Mouse (Mus musculus): ENCODE results near the gene Rps26. TPM values are rescaled to one million over a fixed set of nuclear protein-coding genes. Genes with fewer than 3 reads are reported as not detected.
"Not testable (repeated sequence)": the region's sequence is repeated elsewhere in the genome, so short reads cannot be mapped to it uniquely, and the experiment has no call there.

Rps26 gene
- total RNA-seq, 4 experiments from 2014 or later = 129 to 288 (median 207) TPM

- no peak for DNase-seq (ENCODE audit: low spot score in 2 of 2)
Observed at GRCm38 (mm10) chr10:128641871-128642270, 15.3 kb upstream of the Rps26 start.

GRCm38 (mm10) chr10:128640891-128641290 is 14.3 kb upstream of the Rps26 start:
- DNase-seq (ENCODE audit: low spot score in 2 of 2) = no peak

- no peak for DNase-seq (ENCODE audit: low spot score in 2 of 2)
Observed at GRCm38 (mm10) chr10:128639999-128640398, 13.5 kb upstream of the Rps26 start.

GRCm38 (mm10) chr10:128637011-128637410 is 10.5 kb upstream of the Rps26 start:
- no peak for DNase-seq (ENCODE audit: low spot score in 2 of 2)

GRCm38 (mm10) chr10:128636561-128636960 is 10.0 kb upstream of the Rps26 start:
- DNase-seq (ENCODE audit: low spot score in 2 of 2) = no peak

GRCm38 (mm10) chr10:128635697-128636096 is 9.2 kb upstream of the Rps26 start:
- DNase-seq (ENCODE audit: low spot score in 2 of 2) = no peak

- no peak for DNase-seq (ENCODE audit: low spot score in 2 of 2)
Observed at GRCm38 (mm10) chr10:128631571-128631970, 5.0 kb upstream of the Rps26 start.

- not testable (repeated sequence) for DNase-seq (ENCODE audit: low spot score in 2 of 2)
Observed at GRCm38 (mm10) chr10:128630306-128630705, 3.8 kb upstream of the Rps26 start.

GRCm38 (mm10) chr10:128629746-128630145 is 3.2 kb upstream of the Rps26 start:
- DNase-seq (ENCODE audit: low spot score in 2 of 2) = no peak

- no peak for DNase-seq (ENCODE audit: low spot score in 2 of 2)
Observed at GRCm38 (mm10) chr10:128627398-128628317, 1.1 kb upstream of the Rps26 start.

GRCm38 (mm10) chr10:128625287-128625894 is 1.2 kb downstream of the Rps26 start:
- no peak for DNase-seq (ENCODE audit: low spot score in 2 of 2)

GRCm38 (mm10) chr10:128623106-128623613 is 3.4 kb downstream of the Rps26 start:
- DNase-seq (ENCODE audit: low spot score in 2 of 2) = not testable (repeated sequence)

GRCm38 (mm10) chr10:128622702-128623101 is 3.8 kb downstream of the Rps26 start:
- no peak for DNase-seq (ENCODE audit: low spot score in 2 of 2)

GRCm38 (mm10) chr10:128621986-128622520 is 4.5 kb downstream of the Rps26 start:
- no peak for DNase-seq (ENCODE audit: low spot score in 2 of 2)

- DNase-seq (ENCODE audit: low spot score in 2 of 2) = no peak
Observed at GRCm38 (mm10) chr10:128620241-128620640, 6.3 kb downstream of the Rps26 start.

- not testable (repeated sequence) for DNase-seq (ENCODE audit: low spot score in 2 of 2)
Observed at GRCm38 (mm10) chr10:128619148-128619547, 7.4 kb downstream of the Rps26 start.

GRCm38 (mm10) chr10:128618570-128618969 is 8.0 kb downstream of the Rps26 start:
- DNase-seq (ENCODE audit: low spot score in 2 of 2) = no peak

GRCm38 (mm10) chr10:128615798-128616448 is 10.6 kb downstream of the Rps26 start:
- DNase-seq (ENCODE audit: low spot score in 2 of 2) = not testable (repeated sequence)

- DNase-seq (ENCODE audit: low spot score in 2 of 2) = no peak
Observed at GRCm38 (mm10) chr10:128614934-128615333, 11.6 kb downstream of the Rps26 start.

GRCm38 (mm10) chr10:128613820-128614219 is 12.7 kb downstream of the Rps26 start:
- not testable (repeated sequence) for DNase-seq (ENCODE audit: low spot score in 2 of 2)

GRCm38 (mm10) chr10:128613154-128613440 is 13.4 kb downstream of the Rps26 start:
- no peak for DNase-seq (ENCODE audit: low spot score in 2 of 2)
